Mouse (Mus musculus) left cerebral cortex, adult 8-10 months (tissue): ENCODE measurements at regions not wholly inside any gene's neighbourhood (a gene's known extent, or its start where the extent isn't known, plus 50 kb on each side); places are given as distances from the start of the nearest gene placed in this dataset.

ENCODE experiments used
- DNase-seq, 2 experiments: peaks; one replicate each; pipeline ENCODE4 v3.0.0; 2022; ENCODE audit warnings: low spot score in 2 of 2

DNA sequence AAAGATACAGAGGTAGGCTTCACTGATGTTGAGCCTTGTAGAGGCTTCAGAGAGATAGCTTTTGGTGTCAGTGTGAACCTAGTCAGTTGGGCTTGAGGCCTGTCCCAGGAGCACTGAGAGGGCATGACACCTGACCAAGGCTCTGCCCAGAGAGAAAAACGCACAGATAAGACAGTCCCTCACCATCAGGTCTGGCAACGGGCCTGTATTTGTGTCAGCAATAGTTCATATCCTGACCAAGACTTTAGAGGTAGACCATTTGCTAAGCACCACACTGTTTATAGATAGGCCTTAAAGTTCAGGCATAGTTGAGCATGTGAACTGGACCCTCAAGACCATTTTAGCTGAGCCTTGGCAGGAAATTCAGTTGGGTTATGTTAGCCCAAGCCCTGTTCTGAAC, 60.4 kb upstream of the C2cd4b start:
- DNase-seq, result no peak

DNA sequence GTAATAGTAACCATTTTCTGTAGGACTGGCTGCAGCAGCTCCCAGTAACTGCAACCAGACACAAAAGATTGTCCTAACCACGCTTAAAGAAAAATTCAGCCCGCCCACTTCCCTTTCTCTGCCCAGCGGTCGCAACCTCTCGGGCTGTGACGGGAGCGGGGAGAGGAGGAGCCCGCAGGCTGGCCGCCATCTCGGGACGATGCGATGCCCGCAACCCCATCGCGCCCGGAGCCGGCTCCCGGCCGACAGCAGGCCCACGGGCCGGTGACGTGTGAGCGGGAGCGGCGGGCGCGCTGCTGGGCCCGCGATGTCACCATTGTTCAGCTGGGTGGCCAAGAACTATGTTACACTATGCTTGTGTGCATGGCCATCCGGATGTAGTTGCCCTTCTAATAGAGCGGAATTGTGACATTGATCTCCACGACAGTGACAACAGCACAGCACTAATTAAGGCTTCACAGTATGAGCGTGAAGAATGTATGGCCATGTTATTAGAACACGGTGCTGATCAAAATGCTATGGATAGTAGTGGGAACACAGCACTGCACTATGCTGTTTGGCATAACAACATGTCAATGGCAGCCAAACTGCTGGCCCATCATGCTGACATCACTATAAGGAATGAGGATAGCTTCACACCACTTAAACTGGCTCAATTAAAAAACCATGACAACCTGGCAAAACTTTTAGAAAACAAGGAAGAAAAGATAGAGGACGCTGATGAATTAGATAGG, 59.2 kb upstream of the C2cd4b start:
- no peak for DNase-seq

DNA sequence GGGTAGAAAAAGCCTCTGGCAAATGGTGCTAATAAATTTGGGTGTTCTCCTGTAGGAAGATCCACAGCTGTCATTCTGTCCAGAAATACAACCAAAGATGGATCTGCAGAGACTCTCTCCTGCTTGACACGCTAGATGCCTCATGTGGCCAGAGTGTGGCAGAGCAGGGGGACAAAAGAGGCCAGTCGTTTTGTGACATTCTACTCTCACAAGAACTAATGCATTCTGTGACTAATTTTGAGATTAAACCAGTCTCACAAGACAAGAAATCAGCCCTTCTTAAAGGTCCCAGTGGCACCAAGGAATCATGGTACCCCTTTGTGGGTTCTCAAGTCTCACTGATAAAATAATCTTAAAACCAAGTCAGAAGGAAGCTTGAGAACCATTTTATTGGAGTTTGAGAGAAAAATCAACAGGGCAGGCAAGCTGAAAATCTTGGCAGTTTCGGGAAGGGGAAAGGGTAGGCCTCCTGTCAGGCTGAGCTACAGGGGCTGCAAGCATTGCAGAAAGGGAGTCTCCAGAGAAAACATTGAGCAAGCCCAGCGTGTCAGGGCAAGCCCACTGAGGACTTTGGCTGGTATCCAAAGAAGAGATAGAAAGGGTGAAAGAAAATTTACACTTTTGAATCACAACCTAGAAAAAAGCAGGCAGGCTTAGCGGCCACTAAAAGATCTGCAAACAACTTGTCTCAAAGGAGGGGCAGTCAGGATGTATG, 50.8 kb upstream of the C2cd4b start:
- no peak for DNase-seq
